ENCODE assay signal across 8 mouse cellular contexts in genomic region chr7:45916056-45917003, GRCm38 (mm10). TPM values are rescaled to one million over a fixed set of nuclear protein-coding genes. Genes with fewer than 3 reads are reported as not detected.
DNase-seq lines count a peak whose midpoint lies in the region; ATAC-seq and TF ChIP-seq lines count a peak whose summit lies in the region.

No protein-coding gene starts in this region.

- peak overlapping the region; percentile 87 for H3K27ac ChIP-seq in hindbrain, postnatal 0 days

- H3K4me2 ChIP-seq in hindbrain, postnatal 0 days (ENCODE audit: low read depth, low read length): peak overlapping the region; percentile 54

- DNase-seq in Muller cell, postnatal 12 days (ENCODE audit: inconsistent ontology term): peak; percentile 79
- DNase-seq in embryo, embryonic 10 days (ENCODE audit: low spot score): peak; percentile 75
- peak; percentile 77 for DNase-seq in gastrocnemius, postnatal 10 days
- DNase-seq in hindbrain, postnatal 0 days (ENCODE audit: low spot score): peak; percentile 94
- DNase-seq in left cerebral cortex, adult 18-20 months (ENCODE audit: low spot score in 2 of 2): peak; percentile 43 to 63
- peak; percentile 88 for DNase-seq in lung, postnatal 36 days
- peak; percentile 53 for DNase-seq in retina, postnatal 7 days (ENCODE audit: low read depth, low spot score)
- peak; percentile 81 to 92 for DNase-seq in thymus, postnatal 36 days

- no peaks in the 10 kb centered on the region for H3K27me3 ChIP-seq in hindbrain, postnatal 0 days (ENCODE audit: insufficient read depth, low read length)

- ATAC-seq in hindbrain, postnatal 0 days: peak; percentile 89

- TF ChIP-seq CTCF in hindbrain, postnatal 0 days (IDR thresholded peaks at IDR 0.05; ENCODE audit: low read depth): no peak

- no peaks in the 10 kb centered on the region; the same call in 1 of the 2 replicates for H3K36me3 ChIP-seq in hindbrain, postnatal 0 days (ENCODE audit: insufficient read depth, low read length)

- H3K9ac ChIP-seq in hindbrain, postnatal 0 days (replicated peaks; ENCODE audit: low read length): peak overlapping the region; percentile 43

- peak overlapping the region; percentile 15 for H3K4me3 ChIP-seq in hindbrain, postnatal 0 days (ENCODE audit: low read length)

- H3K4me1 ChIP-seq in hindbrain, postnatal 0 days (ENCODE audit: insufficient read depth, low read length): peaks cover 16% of the 10 kb centered on the region; the same call in 1 of the 2 replicates

- no peaks in the 10 kb centered on the region for H3K9me3 ChIP-seq in hindbrain, postnatal 0 days (ENCODE audit: low read length)

- 27% methylated on average over 26 of the region's 26 CpGs for WGBS in hindbrain, postnatal 0 days

RNA-seq across cellular contexts. Expression of gene Emp3, which starts 4.9 kb away (rescaled TPM):
- total RNA-seq in gastrocnemius, postnatal 10 days (2021): 10 to 100 TPM; 34.8 to 55.7 TPM
- total RNA-seq in hindbrain, postnatal 0 days (2014; rRNA removed): 4.9 and 15.3 TPM in 2 replicates
- 33.4 and 45.2 TPM in 2 replicates for polyA plus RNA-seq in hindbrain, postnatal 0 days (2015; fragmentation: Nextera tagmentation; extraction: Ambion mirVana)
- total RNA-seq in left cerebral cortex, adult 18-20 months (2021): 1 to 10 TPM; 5.5 to 8.4 TPM

RNA-seq across cellular contexts. Expression of gene Ccdc114, which starts 7.5 kb away (rescaled TPM):
- total RNA-seq in gastrocnemius, postnatal 10 days (2021): 1 to 10 TPM; 1.1 to 1.6 TPM
- 6.8 and 7.5 TPM in 2 replicates for total RNA-seq in hindbrain, postnatal 0 days (2014; rRNA removed)
- 7.8 and 10.6 TPM in 2 replicates for polyA plus RNA-seq in hindbrain, postnatal 0 days (2015; fragmentation: Nextera tagmentation; extraction: Ambion mirVana)
- total RNA-seq in left cerebral cortex, adult 18-20 months (2021): 1 to 10 TPM; 2.6 to 2.7 TPM

RNA-seq across cellular contexts. Expression of gene Tmem143, which starts 19.6 kb away (rescaled TPM):
- 10 to 100 TPM; 42.3 to 47.7 TPM for total RNA-seq in gastrocnemius, postnatal 10 days (2021)
- total RNA-seq in hindbrain, postnatal 0 days (2014; rRNA removed): 39.2 and 48.8 TPM in 2 replicates
- 4.6 and 6.8 TPM in 2 replicates for polyA plus RNA-seq in hindbrain, postnatal 0 days (2015; fragmentation: Nextera tagmentation; extraction: Ambion mirVana)
- total RNA-seq in left cerebral cortex, adult 18-20 months (2021): 10 to 100 TPM; 20.9 to 22.0 TPM

RNA-seq across cellular contexts. Expression of gene Syngr4, which starts 19.8 kb away (rescaled TPM):
- under 1 TPM in 1 of 2 experiments, not detected in 1; 0.35 TPM for total RNA-seq in gastrocnemius, postnatal 10 days (2021)
- not detected in 2 replicates for total RNA-seq in hindbrain, postnatal 0 days (2014; rRNA removed)
- 0.19 and 0.51 TPM in 2 replicates for polyA plus RNA-seq in hindbrain, postnatal 0 days (2015; fragmentation: Nextera tagmentation; extraction: Ambion mirVana)
- not detected for total RNA-seq in left cerebral cortex, adult 18-20 months (2021)

RNA-seq across cellular contexts. Expression of gene Grin2d, which starts 38.2 kb away (rescaled TPM):
- total RNA-seq in gastrocnemius, postnatal 10 days (2021): 1 to 10 TPM in 1 of 2 experiments, under 1 TPM in 1; 0.80 to 1.2 TPM
- 37.8 and 44.9 TPM in 2 replicates for total RNA-seq in hindbrain, postnatal 0 days (2014; rRNA removed)
- 4.1 and 4.4 TPM in 2 replicates for polyA plus RNA-seq in hindbrain, postnatal 0 days (2015; fragmentation: Nextera tagmentation; extraction: Ambion mirVana)
- total RNA-seq in left cerebral cortex, adult 18-20 months (2021): 10 to 100 TPM; 10.7 to 10.9 TPM

Comparison
In these comparisons a context has a peak if more than half of its experiments do, and no peak if none do; other contexts are left out.
1. Peak in every context shown above with its lines: DNase-seq, ATAC-seq, H3K4me3 ChIP-seq and H3K27ac ChIP-seq.